Mouse (Mus musculus): ENCODE data around the gene Sel1l. TPM values are rescaled to one million over a fixed set of nuclear protein-coding genes. Genes with fewer than 3 reads are reported as not detected.

Gene Sel1l
- total and polyA plus RNA-seq, 3 experiments = 19.5 to 64.9 (median 64.5) TPM

DNA sequence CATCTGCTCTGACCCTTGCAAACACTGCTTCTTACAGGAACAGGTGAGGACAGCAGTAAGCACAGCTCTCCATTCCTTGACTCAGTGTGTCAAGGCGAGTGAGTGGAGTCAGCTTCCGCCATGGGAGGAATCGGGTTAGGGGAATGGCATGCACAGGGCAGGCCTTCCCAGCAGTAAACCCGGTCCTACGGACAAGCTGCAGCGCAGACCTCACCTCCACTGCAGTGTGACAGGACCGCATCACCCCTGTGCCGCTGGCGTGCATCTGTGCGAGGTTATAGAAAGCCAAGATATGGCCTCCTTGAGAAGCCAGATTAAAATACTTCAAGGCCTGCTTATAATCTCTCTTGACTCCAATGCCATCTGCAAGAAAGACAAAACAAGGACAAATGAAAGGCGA lies 33.4 kb downstream of the Sel1l start:
- no peaks in the 10 kb centered on the region; the same call in 1 of the 2 replicates for H3K79me2 ChIP-seq (replicated peaks; ENCODE audit: control insufficient read depth, insufficient read depth, low read length)
- H3K4me1 ChIP-seq (ENCODE audit: control insufficient read depth, insufficient read depth, low read length) = no peaks in the 10 kb centered on the region
- H3K36me3 ChIP-seq (ENCODE audit: control insufficient read depth, insufficient read depth, low read length) = no peaks in the 10 kb centered on the region
- DNase-seq = no peak
- TF ChIP-seq CTCF (IDR thresholded peaks at IDR 0.05) (no peak), POLR2A (IDR thresholded peaks at IDR 0.05; ENCODE audit: insufficient read depth, low read depth, low read length) (no peak), EP300 (IDR thresholded peaks at IDR 0.05; ENCODE audit: insufficient read depth, low read depth, low read length) (no peak)
- H3K9ac ChIP-seq (ENCODE audit: low read depth, low read length) = no peak overlapping the region
- H3K27ac ChIP-seq = no peak overlapping the region
- 96% methylated on average over 11 of the region's 11 CpGs for WGBS
- no peak overlapping the region for H3K4me3 ChIP-seq
- intact Hi-C loops (cut with DNase I) = no loop called here
- H3K27me3 ChIP-seq (ENCODE audit: control insufficient read depth, insufficient read depth, low read length) = no peaks in the 10 kb centered on the region

GRCm38 (mm10) chr12:91808911-91809310 lies 40.0 kb downstream of the Sel1l start:
- Histone ChIP-seq H3K79me2 (replicated peaks; ENCODE audit: control insufficient read depth, insufficient read depth, low read length) (no peaks in the 10 kb centered on the region), H3K4me1 (ENCODE audit: control insufficient read depth, insufficient read depth, low read length) (no peaks in the 10 kb centered on the region), H3K27ac (no peak overlapping the region), H3K9ac (ENCODE audit: low read depth, low read length) (no peak overlapping the region), H3K4me3 (no peak overlapping the region), H3K36me3 (ENCODE audit: control insufficient read depth, insufficient read depth, low read length) (no peaks in the 10 kb centered on the region), H3K27me3 (ENCODE audit: control insufficient read depth, insufficient read depth, low read length) (no peaks in the 10 kb centered on the region)
- DNase-seq = no peak
- TF ChIP-seq EP300 (IDR thresholded peaks at IDR 0.05; ENCODE audit: insufficient read depth, low read depth, low read length) = no peak
- no peak for TF ChIP-seq POLR2A (IDR thresholded peaks at IDR 0.05; ENCODE audit: insufficient read depth, low read depth, low read length)
- TF ChIP-seq CTCF (IDR thresholded peaks at IDR 0.05) = no peak
- 92% methylated on average over 8 of the region's 8 CpGs for WGBS
- intact Hi-C loops (cut with DNase I) = no loop called here

- Histone ChIP-seq H3K79me2 (replicated peaks; ENCODE audit: control insufficient read depth, insufficient read depth, low read length) (no peaks in the 10 kb centered on the region), H3K4me3 (no peak overlapping the region), H3K4me1 (ENCODE audit: control insufficient read depth, insufficient read depth, low read length) (no peaks in the 10 kb centered on the region), H3K36me3 (ENCODE audit: control insufficient read depth, insufficient read depth, low read length) (no peaks in the 10 kb centered on the region), H3K27me3 (ENCODE audit: control insufficient read depth, insufficient read depth, low read length) (no peaks in the 10 kb centered on the region), H3K9ac (ENCODE audit: low read depth, low read length) (no peak overlapping the region), H3K27ac (no peak overlapping the region)
- no peak for TF ChIP-seq EP300 (IDR thresholded peaks at IDR 0.05; ENCODE audit: insufficient read depth, low read depth, low read length)
- TF ChIP-seq POLR2A (IDR thresholded peaks at IDR 0.05; ENCODE audit: insufficient read depth, low read depth, low read length) = no peak
- no peak for TF ChIP-seq CTCF (IDR thresholded peaks at IDR 0.05)
- WGBS = 65% methylated on average over 6 of the region's 6 CpGs
- intact Hi-C loops (cut with DNase I) = no loop called here
- no peak for DNase-seq
Observed at GRCm38 (mm10) chr12:91807761-91808160, 41.2 kb downstream of the Sel1l start.

DNA sequence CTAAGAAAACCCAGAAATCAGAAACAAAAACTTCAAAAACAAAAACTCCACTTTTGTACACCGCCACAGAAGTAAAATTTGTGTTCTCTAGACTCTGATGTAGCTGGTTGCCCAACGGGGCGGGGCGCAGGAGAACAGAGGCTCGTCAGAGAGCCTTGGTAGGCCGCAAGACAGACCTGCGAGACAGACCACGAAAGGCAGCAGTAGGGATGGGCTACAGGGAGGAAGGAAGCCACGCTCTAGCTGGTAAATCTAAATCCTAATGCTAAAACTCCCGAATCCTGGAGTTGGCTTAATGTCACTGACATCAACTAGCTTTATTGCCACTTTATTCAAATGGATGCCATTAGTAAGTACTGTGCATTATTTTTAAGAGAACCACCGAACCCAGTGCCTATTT lies 41.9 kb downstream of the Sel1l start:
- DNase-seq = no peak
- TF ChIP-seq POLR2A (IDR thresholded peaks at IDR 0.05; ENCODE audit: insufficient read depth, low read depth, low read length) (no peak), CTCF (IDR thresholded peaks at IDR 0.05) (no peak), EP300 (IDR thresholded peaks at IDR 0.05; ENCODE audit: insufficient read depth, low read depth, low read length) (no peak)
- Histone ChIP-seq H3K4me3 (no peak overlapping the region), H3K27me3 (ENCODE audit: control insufficient read depth, insufficient read depth, low read length) (no peaks in the 10 kb centered on the region), H3K27ac (no peak overlapping the region), H3K4me1 (ENCODE audit: control insufficient read depth, insufficient read depth, low read length) (no peaks in the 10 kb centered on the region), H3K9ac (ENCODE audit: low read depth, low read length) (no peak overlapping the region), H3K79me2 (replicated peaks; ENCODE audit: control insufficient read depth, insufficient read depth, low read length) (no peaks in the 10 kb centered on the region), H3K36me3 (ENCODE audit: control insufficient read depth, insufficient read depth, low read length) (no peaks in the 10 kb centered on the region)
- WGBS = 90% methylated on average over 11 of the region's 11 CpGs
- intact Hi-C loops (cut with DNase I) = no loop called here

- 71% methylated on average over 3 of the region's 3 CpGs for WGBS
- intact Hi-C loops (cut with DNase I) = no loop called here
Observed at GRCm38 (mm10) chr12:91804262-91804661, 44.7 kb downstream of the Sel1l start.

GRCm38 (mm10) chr12:91803207-91803932 lies 45.6 kb downstream of the Sel1l start:
- no peaks in the 10 kb centered on the region for H3K4me1 ChIP-seq (ENCODE audit: control insufficient read depth, insufficient read depth, low read length)
- H3K9ac ChIP-seq (ENCODE audit: low read depth, low read length) = no peak overlapping the region
- H3K27me3 ChIP-seq (ENCODE audit: control insufficient read depth, insufficient read depth, low read length) = no peaks in the 10 kb centered on the region; the same call in 1 of the 2 replicates
- H3K27ac ChIP-seq = no peak overlapping the region
- H3K4me3 ChIP-seq = no peak overlapping the region
- H3K79me2 ChIP-seq (replicated peaks; ENCODE audit: control insufficient read depth, insufficient read depth, low read length) = no peaks in the 10 kb centered on the region
- no peak for TF ChIP-seq POLR2A (IDR thresholded peaks at IDR 0.05; ENCODE audit: insufficient read depth, low read depth, low read length)
- no peak for TF ChIP-seq EP300 (IDR thresholded peaks at IDR 0.05; ENCODE audit: insufficient read depth, low read depth, low read length)
- TF ChIP-seq CTCF (IDR thresholded peaks at IDR 0.05) = no peak
- no peaks in the 10 kb centered on the region for H3K36me3 ChIP-seq (ENCODE audit: control insufficient read depth, insufficient read depth, low read length)
- intact Hi-C loops (cut with DNase I) = no loop called here
- DNase-seq = no peak
- 83% methylated on average over 13 of the region's 13 CpGs for WGBS

More at GRCm38 (mm10) chr12:91804262-91804661, 44.7 kb downstream of the Sel1l start:
- Histone ChIP-seq H3K27ac (no peak overlapping the region), H3K4me3 (no peak overlapping the region), H3K9ac (ENCODE audit: low read depth, low read length) (no peak overlapping the region), H3K4me1 (ENCODE audit: control insufficient read depth, insufficient read depth, low read length) (no peaks in the 10 kb centered on the region), H3K79me2 (replicated peaks; ENCODE audit: control insufficient read depth, insufficient read depth, low read length) (no peaks in the 10 kb centered on the region), H3K36me3 (ENCODE audit: control insufficient read depth, insufficient read depth, low read length) (no peaks in the 10 kb centered on the region), H3K27me3 (ENCODE audit: control insufficient read depth, insufficient read depth, low read length) (no peaks in the 10 kb centered on the region)
- no peak for DNase-seq
- no peak for TF ChIP-seq EP300 (IDR thresholded peaks at IDR 0.05; ENCODE audit: insufficient read depth, low read depth, low read length)
- TF ChIP-seq CTCF (IDR thresholded peaks at IDR 0.05) = no peak
- TF ChIP-seq POLR2A (IDR thresholded peaks at IDR 0.05; ENCODE audit: insufficient read depth, low read depth, low read length) = no peak

Data from heart, adult 2 months (tissue).